Mouse (Mus musculus) adrenal gland, postnatal 14 days (tissue): ENCODE results near the gene Nexmif. TPM values are rescaled to one million over a fixed set of nuclear protein-coding genes. Genes with fewer than 3 reads are reported as not detected.
A peak's percentile ranks its signal among the peaks of the same experiment; 100 is the strongest.
"Not testable (repeated sequence)": the region's sequence is repeated elsewhere in the genome, so short reads cannot be mapped to it uniquely, and the experiment has no call there.

Experiments used
- DNase-seq: peaks from one replicate; pipeline ENCODE4 v3.0.0; 2021; ENCODE audit warnings: mixed read lengths
- long read RNA-seq, 2 experiments: library from polyadenylated mRNA; stranded (forward); transcript quantifications; one replicate each; pipeline ENCODE4 v2.0.0; 2021
- microRNA-seq, 2 experiments: library from miRNA; unstranded; fragments of <30 nt; microRNA quantifications; one replicate each; pipeline ENCODE4 v1.2.0; 2021
- total RNA-seq: library from RNA; stranded (reverse); gene quantifications from 2 replicates; pipeline ENCODE4 v1.2.3, GENCODE M21; 2021

Gene Nexmif
- total RNA-seq, result 11.0 and 11.2 TPM in 2 replicates
- long read RNA-seq, experiment 1, partial matches to known transcripts, result 0 of 3 reads
- long read RNA-seq, experiment 1, other reads (novel, unspliced or antisense), result 3 of 3 reads
- long read RNA-seq, experiment 2, result 0 reads

DNA sequence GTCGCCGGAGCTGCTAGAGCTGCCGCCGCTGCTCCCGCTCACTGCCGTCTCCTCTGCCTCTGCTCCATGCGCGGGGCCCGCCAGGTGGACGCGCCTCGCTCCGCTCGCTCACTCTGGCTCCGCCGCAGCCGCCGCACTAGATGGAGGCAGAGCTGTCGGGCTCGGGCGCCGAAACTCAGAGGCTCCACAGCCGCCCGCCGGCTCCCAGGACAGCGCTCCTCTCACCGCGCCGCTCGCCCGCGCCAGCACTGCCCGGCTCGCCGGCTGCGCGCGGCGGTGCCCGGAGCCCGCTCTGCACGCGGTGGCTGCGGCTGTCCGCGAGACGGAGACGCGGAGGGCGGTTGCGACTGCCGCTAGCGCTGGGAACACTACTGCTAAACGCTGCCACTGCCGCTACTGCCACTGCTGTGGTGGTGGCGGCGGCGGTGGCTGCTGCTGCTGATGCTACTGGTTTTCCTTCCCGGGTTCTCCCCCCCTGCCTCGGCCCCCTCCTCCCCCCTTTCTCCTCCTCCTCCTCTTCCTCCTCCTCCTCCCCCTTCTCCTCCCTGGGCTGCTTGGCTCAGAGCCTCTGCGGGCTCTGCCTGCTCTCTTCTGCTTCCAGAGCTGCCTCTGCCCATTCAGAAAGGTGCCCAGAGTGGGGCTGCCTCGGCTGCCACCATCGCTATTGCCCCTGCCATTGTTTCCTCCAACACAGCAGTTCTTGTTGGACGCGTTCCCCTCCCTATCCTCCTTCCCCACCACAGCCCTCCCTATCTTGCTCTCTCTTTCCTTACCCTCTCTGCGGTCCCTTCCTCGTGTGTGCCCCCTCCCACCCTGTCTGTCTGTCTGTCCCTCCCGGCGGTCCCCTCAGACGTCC lies at the start of gene Nexmif:
Nexmif (minus strand) TSS at position 450 of the 856 bp plus-strand sequence.
- peak; percentile 69 for DNase-seq

DNA sequence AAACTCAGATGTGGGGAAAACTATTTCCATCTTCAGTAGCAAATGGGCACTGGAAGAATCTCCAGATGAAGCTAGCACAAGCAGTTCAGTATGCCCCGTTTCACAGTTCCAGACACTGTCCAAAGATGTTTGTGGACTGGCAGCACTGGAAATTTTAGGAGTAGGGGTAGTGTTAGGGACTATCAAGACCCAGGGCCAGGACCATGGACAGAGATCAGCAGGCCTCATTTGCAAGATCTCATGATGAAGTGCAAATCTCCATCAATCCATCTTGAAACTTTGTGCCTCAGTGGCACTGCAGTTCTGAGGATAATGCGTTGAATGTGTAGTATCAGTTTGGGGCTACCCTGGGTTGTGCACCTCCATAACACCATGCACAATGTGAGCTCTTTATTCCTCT lies 7.7 kb upstream of the Nexmif start:
- peak; percentile 22 for DNase-seq

DNA sequence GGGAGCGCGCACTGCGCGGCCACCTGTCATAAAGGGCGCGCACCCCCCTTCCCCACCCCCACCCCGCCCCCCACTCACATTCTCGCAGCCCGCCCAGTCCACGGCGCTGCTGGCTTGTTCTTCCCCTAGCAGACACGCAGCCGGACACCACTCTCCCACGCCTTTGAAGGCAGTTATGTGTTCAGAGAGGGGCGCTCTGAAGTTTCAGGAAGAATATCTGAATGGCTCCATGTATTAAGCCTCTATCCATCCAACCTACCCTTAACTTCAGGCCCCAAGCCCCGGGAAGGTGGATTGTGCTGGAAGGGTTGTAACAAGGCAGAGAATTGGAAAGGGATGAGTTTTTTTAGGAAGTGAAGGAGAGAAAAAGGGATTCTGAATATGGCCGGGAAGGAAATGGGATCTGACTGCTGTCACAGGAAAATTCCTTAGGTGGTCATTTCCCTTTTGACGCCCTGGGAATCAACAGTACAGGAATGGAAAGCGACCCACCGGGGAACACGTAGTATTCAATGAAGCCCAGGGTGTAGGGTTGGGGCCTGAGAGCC lies 681 bp upstream of the Nexmif start:
- DNase-seq, result peak; percentile 24

DNA sequence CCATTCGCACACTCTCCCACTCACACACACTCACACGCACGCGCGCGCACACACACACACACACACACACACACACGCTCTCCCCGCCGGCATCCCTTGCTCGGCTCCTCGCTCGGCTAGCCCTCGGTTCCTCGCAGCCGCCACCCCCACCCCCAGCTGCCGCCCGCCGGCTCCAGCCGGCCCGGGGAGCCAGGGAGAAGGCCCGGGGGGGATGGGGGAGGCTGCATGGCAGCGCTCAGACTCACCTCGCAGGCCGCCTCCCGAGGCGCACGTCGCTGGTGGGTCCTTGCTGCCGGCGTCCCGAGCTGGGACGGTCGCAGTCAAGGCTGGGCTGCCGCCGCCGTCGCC lies 623 bp downstream of the Nexmif start:
- DNase-seq, result peak; percentile 59

DNA sequence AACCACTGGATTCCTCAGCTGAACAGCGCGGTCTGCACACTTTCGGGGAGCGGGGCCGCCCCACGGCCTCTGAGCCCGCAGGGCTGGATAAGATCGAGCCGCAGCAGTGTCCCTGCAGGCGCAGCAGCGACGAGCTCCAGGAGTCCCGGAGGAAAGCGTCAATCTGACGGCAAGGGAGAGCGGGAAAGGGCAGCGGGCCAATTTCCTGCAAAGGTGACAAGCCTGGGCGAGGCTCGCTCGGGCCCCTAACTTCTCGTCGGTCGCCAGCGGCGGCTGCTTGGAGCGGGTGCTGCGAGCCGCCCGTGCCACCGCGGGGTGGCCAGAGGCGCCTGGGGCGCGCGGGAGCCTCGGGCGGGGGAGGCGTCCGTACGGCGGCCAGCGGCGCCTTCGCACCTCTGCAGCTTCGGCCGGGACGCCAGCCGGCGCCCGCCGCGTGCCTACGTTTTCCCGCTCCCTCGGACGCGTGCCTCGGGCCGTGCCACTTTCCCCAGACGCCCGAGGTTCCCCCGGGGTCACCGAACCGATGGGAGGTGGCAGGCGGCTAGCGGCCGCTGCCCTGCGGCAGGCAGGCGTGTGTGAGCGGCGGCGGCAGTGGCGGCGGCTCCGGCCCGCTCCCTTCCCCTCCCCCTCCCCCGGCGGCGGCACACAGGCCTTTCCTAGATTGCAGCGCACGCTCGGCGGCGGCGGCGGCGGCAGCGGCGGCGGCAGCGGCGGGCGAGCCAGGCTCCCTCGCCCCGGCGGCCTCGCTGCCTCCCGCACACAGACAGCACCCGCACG lies 1.2 kb downstream of the Nexmif start:
- peak; percentile 78 for DNase-seq

DNA sequence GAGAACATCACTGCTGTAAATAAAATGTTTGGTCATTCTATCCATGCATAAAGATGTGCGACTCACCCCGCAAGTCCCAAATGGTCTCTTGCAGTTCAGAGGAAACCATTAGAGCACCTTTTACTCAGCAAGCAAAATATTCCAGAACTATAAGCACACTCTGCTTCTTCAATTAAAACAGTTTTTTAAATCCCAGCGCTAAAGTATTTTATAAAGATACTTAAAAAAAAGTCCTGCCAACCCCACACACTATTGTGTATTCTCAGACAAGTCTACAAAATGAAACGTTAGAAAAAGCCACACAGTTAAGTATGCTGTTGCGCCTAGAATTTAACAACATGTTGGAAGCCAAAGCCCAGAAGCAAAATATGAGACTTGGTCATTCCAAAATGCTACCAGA lies 1.9 kb downstream of the Nexmif start:
- no peak for DNase-seq

DNA sequence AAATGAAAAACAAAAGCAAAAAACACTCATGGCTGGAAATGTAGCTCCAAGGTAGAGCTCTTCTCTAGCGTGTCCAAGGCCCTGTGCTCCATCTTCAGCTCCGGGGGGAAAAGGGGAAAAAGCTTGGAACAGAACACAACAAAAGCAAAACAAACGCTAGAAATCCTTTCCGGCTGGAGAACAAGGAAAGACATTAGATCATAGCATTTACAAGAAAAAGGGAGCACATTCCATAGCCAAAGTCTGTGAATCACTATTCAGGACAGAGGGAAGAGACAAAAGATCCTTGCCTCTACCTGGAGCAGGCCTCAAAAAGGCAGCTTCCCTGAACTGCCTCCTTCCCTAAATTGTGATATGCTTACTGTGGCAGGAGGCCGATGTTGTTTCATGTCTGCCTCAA lies 4.4 kb downstream of the Nexmif start:
- no peak for DNase-seq

DNA sequence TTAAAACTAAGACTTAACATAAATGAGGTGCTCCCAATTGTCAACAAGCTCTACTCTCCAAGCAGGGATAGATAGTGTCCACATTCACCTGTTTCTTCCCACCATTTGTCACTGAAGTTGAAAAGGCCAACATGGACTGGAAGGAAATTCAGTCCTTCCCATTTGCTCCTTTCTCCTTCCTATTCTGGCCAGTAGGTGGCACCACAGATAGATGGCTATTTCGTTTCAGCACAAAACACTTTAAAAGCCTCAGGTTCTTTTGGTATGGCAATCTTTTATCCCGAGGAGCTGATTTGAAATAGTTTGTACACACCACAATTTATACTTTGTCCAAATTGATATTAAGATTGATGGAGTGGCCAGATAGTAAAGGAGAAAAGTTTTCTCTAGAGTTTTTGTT lies 21.7 kb downstream of the Nexmif start:
- DNase-seq, result peak; percentile 63

DNA sequence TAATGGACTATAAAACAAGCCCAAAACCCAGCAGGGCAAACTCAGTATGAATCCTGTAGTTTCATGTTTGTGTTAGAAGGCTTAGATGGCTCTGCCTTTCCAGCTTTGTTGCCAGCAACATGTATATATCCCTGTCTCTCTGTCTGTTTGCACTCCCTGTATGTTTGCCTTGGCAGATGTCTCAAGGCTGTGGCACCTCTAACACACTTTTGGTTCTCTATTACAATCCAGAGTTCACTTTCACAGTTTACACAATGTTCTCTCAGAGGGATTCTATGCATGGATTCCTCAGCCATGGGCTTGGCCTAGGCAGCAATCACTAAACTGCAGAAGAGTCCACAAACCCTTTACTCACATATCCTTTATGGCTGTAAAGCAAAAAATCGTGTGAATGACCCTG lies 50.9 kb downstream of the Nexmif start:
- no peak for DNase-seq

DNA sequence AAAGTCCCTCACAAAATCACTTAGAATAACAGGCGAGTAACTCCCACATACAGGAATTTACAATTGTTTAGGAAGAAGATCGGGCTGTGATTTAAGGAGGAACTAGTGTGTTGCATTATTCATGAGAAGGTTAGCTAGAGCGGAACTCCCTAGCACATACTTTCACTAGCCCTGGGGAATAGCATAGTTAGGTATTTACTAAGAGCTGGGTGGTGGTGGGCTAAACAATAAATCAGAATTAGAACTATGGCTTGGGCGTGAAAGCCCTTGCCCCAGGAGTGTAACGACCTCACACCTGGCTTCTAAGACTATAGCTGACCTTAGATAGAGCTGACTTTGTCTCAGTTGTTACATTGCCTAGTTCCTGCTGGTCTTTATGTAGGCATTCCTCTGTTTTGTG lies 85.7 kb downstream of the Nexmif start:
- DNase-seq, result not testable (repeated sequence)

DNA sequence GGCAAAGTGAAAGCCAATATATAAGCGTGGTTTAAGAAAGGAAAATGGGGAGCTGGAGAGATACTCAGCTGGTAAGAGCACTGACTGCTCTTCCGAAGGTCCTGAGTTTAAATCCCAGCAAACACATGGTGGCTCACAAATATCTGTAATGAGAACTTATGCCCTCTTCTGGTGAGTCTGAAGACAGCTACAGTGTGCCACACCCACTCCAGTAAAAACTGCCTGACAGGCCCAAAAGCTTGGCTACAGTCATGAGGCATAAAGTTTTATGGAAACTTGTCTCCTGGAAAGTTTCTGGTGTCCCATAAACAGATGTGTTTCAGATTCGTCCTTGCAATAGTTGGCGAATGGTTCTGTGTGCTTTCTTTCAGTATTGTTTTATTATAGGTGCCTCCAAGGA lies 86.4 kb downstream of the Nexmif start:
- no peak for DNase-seq

DNA sequence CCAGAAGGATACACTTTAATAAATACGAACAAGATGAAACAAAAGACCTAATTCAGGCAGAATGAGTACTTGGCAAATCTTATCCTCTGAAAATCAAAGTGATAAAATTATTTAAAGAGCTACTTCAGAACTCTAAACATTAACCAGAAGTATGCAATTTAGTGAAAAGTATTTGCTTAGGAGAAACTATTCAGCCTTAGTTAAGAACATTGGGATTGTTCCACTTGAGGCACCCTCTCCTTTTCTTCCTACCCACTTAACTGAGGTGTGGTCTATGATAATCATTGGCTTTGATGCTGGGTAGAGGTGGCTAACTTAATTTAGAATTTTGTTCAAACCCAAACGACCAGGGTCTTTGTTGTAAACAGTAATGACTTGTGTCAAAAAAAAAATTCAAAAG lies 146.1 kb downstream of the Nexmif start:
- DNase-seq, result no peak

DNA sequence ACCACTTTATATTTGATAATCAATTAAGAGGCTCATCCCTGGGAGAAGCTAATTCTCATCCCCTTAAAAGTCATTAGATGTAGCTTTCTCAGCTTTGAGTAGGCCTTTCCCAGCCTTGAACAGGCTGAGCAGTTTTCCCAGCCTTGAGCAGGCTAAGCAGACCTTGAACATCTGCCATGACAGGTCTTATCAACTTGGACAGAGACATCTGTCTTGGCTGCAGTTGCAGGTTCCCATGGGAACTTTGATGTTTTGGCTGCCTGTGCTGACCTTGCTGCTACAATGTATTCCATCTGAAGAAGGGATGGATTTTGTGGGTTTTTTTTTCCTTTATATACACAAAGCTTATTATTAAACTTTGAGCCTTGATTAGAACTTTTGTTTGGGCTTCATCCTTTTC lies 160.7 kb downstream of the Nexmif start:
- peak; percentile 57 for DNase-seq

DNA sequence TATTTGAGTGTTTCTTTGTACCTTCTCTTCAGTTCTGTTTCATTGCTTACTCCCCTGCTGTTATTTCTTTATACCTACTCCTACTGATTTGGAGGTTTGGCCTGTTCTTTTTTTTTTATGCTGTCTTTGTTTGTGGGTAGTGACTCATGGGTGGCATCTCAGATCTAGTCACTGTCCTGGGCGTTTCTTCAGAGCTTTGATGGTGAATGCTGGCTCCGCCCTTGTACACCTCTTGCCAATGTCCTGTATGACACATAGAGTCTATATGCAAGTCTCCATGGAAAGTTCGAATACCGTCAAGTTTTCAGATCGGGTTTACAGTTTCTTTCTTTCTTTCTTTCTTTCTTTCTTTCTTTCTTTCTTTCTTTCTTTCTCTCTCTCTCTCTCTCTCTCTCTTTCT lies 167.1 kb downstream of the Nexmif start:
- DNase-seq, result peak; percentile 62

DNA sequence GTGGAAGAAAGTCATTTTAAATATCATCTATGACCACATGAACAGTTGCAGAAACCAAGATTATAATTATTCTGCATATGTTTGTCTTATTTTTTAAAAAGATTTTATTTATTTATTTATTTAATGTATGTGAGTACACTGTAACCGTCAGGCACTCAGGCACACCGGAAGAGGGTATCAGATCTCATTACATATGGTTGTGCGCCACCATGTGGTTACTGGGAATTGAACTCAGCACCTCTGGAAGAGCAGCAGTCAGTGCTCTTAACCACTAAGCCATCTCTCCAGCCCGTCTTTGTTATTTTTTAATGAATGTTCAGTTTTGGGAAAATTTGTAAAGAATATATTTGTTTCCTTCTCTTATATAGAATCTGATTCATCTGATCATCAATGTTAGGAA lies 168.2 kb downstream of the Nexmif start:
- DNase-seq, result peak; percentile 12

Small RNA genes within 50 kb of the gene (microRNA-seq; reads per million reads assigned to microRNA genes)
- 0 reads per million in 2 experiments for gene Gm24993
- gene Mir672, result 775 to 1,106 reads per million in 2 experiments

Other genes with a start within 250 kb of the Nexmif start
- 58.3 and 58.8 TPM in 2 replicates for gene Rlim, start 219.9 kb downstream of the Nexmif start, total RNA-seq
- gene Abcb7, start 212.7 kb upstream of the Nexmif start, total RNA-seq, result 26.8 and 29.3 TPM in 2 replicates